Mouse (Mus musculus) kidney, embryonic 14.5 days (tissue): Measurements from ENCODE around the gene Ccdc157. TPM values are rescaled to one million over a fixed set of nuclear protein-coding genes. Genes with fewer than 3 reads are reported as not detected.
A peak's percentile ranks its signal among the peaks of the same experiment; 100 is the strongest.

Experiments
- ATAC-seq: fragments of 200-750 bp; cut with Nextera tagmentation; 2 replicates; pipeline ENCODE4 v1.8.0; 2017; ENCODE audit warnings: moderate number of reproducible peaks, mild to moderate bottlenecking, moderate TSS enrichment, moderate library complexity; ENCODE audit not compliant: low FRiP score, low TSS enrichment
- H3K27ac ChIP-seq: fragments of 300-500 bp; sonication (generic); 2 replicates; pipeline ENCODE4 v1.5.1; 2014; ENCODE audit warnings: low read depth, mild to moderate bottlenecking, low read length, moderate library complexity, mixed read lengths
- H3K27me3 ChIP-seq: fragments of 300-500 bp; sonication (generic); 2 replicates; pipeline ENCODE4 v1.6.1; 2014; ENCODE audit warnings: mild to moderate bottlenecking, low read length; ENCODE audit not compliant: control insufficient read depth, insufficient read depth
- H3K36me3 ChIP-seq: fragments of 300-500 bp; sonication (generic); 2 replicates; pipeline ENCODE4 v1.6.1; 2014; ENCODE audit warnings: low read length, mixed read lengths; ENCODE audit not compliant: control insufficient read depth, insufficient read depth
- H3K4me1 ChIP-seq: fragments of 300-500 bp; sonication (generic); 2 replicates; pipeline ENCODE4 v1.6.1; 2014; ENCODE audit warnings: low read length, mixed read lengths; ENCODE audit not compliant: control insufficient read depth, insufficient read depth
- H3K4me2 ChIP-seq: fragments of 300-500 bp; sonication (generic); replicated peaks from 2 replicates; pipeline ENCODE4 v1.6.1; 2014; ENCODE audit warnings: low read depth, mild to moderate bottlenecking, low read length
- H3K4me3 ChIP-seq: fragments of 300-500 bp; sonication (generic); 2 replicates; pipeline ENCODE4 v1.5.1; 2014; ENCODE audit warnings: mild to moderate bottlenecking, low read length
- H3K9ac ChIP-seq: fragments of 300-500 bp; sonication (generic); 2 replicates; pipeline ENCODE4 v1.6.1; 2014; ENCODE audit warnings: low read depth, mild to moderate bottlenecking, low read length, moderate library complexity
- H3K9me3 ChIP-seq: fragments of 300-500 bp; sonication (generic); 2 replicates; pipeline ENCODE4 v1.6.1; 2016; ENCODE audit warnings: low read length; ENCODE audit not compliant: control insufficient read depth
- WGBS: fragments of 180-500 bp; shearing (Covaris S2); extraction: QIAGEN DNeasy Blood & Tissue Kit; methylation state at CpG from one replicate; pipeline ENCODE4 v1.1.7; 2014; 5-methylcytosine and 5-hydroxymethylcytosine counted together
- polyA plus RNA-seq: library from polyadenylated mRNA; unstranded; fragments of >200 nt; fragmentation: Nextera tagmentation; extraction: Ambion mirVana; gene quantifications from 2 replicates; pipeline ENCODE4 v1.2.1, GENCODE M21; 2014

Ccdc157 gene
- polyA plus RNA-seq, result 4.3 and 6.8 TPM in 2 replicates

DNA sequence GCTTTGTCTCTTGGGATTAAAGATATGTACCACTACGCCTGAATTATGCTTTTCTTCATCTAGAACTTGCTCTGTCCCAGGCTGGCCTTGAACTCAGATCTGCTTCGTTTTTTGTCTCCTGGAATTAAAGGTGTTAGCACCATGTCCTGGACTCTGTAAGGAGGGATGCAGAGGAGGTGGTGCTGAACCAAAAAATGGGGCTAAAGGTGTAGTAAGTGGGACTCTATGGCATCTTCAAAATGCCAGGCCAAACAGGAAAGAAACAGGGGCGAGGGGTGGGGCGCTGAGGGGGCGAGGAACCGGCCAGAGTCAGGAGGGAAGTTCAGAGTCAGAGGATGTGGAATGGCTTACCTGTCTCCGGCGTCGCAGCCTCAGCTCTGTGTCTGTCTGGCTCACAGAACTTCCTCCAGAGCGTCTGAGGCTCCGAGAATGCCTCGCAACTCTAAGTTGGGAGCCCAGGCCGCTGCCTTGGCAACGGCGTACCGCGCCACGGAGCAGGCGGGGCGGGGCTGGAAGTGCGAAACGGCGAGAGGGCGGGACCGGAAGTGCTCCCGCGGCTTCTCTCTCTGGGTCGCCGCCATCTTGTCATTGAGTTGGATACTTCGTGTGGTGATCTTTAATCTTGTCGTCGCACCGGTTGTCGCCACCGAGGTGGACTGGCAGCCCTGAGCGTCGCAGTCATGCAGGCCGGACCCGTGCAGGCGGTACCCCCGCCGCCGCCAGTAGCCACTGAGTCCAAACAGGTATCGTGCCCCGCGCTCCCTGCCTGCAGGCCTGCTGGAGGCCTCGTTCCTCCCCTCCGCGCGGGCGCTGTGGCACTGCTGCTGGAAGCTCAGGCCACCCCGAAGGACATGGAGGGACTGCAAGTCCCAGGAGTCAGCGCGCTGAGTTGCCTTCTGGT lies at the start of gene Ccdc157, which contains the start of gene Sf3a1:
Gene Ccdc157, minus strand, starts transcription at position 486 of the 901 bp plus-strand sequence.
Gene Sf3a1, plus strand, starts transcription at position 543 of the 901 bp plus-strand sequence.
- Histone ChIP-seq H3K4me3 (peak within 1 kb of the TSS; percentile 66), H3K27me3 (no peaks in the 10 kb centered on the region), H3K36me3 (peaks cover 39% of the 10 kb centered on the region), H3K9me3 (no peaks in the 10 kb centered on the region), H3K9ac (peak within 1 kb of the TSS; percentile 75), H3K4me2 (peak within 1 kb of the TSS; percentile 94), H3K4me1 (peaks cover 15% of the 10 kb centered on the region), H3K27ac (peak within 1 kb of the TSS; percentile 65; the same call in 1 of the 2 replicates)
- WGBS, result 2% methylated on average over 51 of the region's 54 CpGs
- peak; percentile 97 for ATAC-seq

DNA sequence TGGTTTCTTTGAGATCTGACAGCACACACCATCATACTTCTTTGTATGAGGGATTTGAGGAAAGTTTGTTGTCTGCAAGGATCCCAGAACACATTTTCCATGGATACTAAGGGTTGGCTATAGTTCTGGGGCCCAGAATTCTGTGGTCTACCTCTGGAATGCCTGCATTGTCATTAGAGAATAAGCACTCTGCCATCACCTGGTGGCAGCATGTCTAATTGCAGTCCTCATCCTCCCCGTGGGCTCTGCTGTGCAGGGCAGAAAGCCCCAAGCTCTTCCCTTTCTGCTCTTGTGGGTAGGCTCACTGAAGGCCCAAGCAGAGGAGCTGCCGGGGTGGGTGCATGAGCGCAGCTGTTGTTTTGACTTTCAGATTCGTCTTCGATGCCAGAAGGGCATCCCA lies 49.5 kb upstream of the Ccdc157 start:
- H3K36me3 ChIP-seq, result peaks cover 65% of the 10 kb centered on the region

DNA sequence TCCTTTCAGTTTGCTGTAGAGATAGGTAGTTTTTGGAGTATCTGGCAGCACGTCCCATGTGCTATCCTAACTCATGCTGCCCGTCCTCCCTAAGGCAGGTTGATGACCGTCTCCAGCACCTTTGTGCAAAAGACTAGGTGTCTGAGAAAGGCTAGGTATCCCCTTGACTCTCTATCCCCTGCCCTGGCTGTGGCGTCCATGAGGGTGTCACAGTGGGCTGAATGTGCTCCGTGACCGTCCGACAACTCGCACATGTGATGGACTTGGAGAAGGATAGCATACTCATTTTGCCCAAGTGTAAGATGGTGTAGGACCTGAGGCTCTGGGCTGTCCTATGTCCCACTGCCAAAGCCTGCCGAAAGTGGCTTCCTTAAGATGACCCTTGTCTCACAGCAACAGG lies 47.6 kb upstream of the Ccdc157 start:
- Histone ChIP-seq H3K4me2 (no peak overlapping the region), H3K27ac (no peak overlapping the region), H3K9me3 (no peaks in the 10 kb centered on the region), H3K9ac (no peak overlapping the region), H3K4me1 (peaks cover 12% of the 10 kb centered on the region; the same call in 1 of the 2 replicates), H3K27me3 (no peaks in the 10 kb centered on the region), H3K4me3 (no peak overlapping the region), H3K36me3 (peaks cover 46% of the 10 kb centered on the region)
- WGBS, result 91% methylated on average over 9 of the region's 9 CpGs
- ATAC-seq, result no peak

More for the DNA sequence above, 49.5 kb upstream of the Ccdc157 start:
- Histone ChIP-seq H3K4me3 (no peak overlapping the region), H3K27me3 (no peaks in the 10 kb centered on the region), H3K4me1 (no peaks in the 10 kb centered on the region), H3K27ac (no peak overlapping the region), H3K9ac (no peak overlapping the region), H3K9me3 (no peaks in the 10 kb centered on the region), H3K4me2 (no peak overlapping the region)
- 82% methylated on average over 5 of the region's 5 CpGs for WGBS
- ATAC-seq, result no peak

DNA sequence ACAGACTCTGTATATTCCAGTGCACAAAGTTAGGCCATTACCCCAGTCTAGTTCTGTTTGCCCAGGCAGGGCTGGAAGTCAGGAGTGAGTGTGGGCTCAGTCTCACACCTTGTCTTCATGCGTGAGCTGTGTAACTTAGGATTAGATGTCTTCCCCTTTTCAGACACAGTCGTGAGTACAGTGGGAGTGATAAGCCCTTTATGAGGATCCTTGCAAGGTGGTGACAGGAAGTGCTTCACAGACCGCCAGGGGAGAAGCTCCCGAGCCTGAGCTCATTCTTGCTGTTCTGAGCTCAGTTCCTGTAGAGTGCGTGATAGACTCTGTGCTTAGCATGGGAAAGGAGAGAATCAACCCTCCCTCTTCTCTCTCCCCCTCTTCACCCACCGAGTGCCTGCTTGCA lies 46.5 kb upstream of the Ccdc157 start:
- Histone ChIP-seq H3K4me2 (no peak overlapping the region), H3K9ac (no peak overlapping the region), H3K27ac (no peak overlapping the region), H3K9me3 (no peaks in the 10 kb centered on the region), H3K36me3 (peaks cover 36% of the 10 kb centered on the region), H3K4me3 (no peak overlapping the region), H3K4me1 (peaks cover 12% of the 10 kb centered on the region; the same call in 1 of the 2 replicates), H3K27me3 (no peaks in the 10 kb centered on the region)
- ATAC-seq, result no peak
- WGBS, result 77% methylated on average over 6 of the region's 6 CpGs

DNA sequence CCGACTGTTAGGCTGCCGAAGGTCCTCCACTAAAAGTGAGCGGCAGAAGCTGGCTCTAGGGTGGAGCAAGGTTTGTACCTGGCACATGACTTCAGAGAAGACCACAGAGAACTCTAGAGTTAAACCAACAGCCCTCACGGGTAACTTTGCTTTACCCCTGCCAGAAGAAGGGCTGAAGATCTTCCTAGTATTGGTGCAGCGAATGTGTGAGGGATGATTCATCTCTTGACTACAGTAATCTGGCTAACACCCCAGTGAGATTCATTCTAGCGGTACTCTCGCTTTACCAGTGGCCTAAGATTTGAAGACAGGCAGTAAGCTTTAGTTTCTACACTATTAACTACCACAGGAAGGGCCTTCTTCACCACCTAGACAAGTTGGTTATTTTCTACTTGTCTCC lies 45.9 kb upstream of the Ccdc157 start:
- no peak overlapping the region for H3K27ac ChIP-seq
- 92% methylated on average over 7 of the region's 7 CpGs for WGBS
- no peak overlapping the region for H3K9ac ChIP-seq
- peaks cover 33% of the 10 kb centered on the region for H3K36me3 ChIP-seq
- no peaks in the 10 kb centered on the region for H3K9me3 ChIP-seq
- no peak overlapping the region for H3K4me3 ChIP-seq
- peaks cover 12% of the 10 kb centered on the region; the same call in 1 of the 2 replicates for H3K4me1 ChIP-seq
- no peak overlapping the region for H3K4me2 ChIP-seq
- H3K27me3 ChIP-seq, result no peaks in the 10 kb centered on the region
- no peak for ATAC-seq

DNA sequence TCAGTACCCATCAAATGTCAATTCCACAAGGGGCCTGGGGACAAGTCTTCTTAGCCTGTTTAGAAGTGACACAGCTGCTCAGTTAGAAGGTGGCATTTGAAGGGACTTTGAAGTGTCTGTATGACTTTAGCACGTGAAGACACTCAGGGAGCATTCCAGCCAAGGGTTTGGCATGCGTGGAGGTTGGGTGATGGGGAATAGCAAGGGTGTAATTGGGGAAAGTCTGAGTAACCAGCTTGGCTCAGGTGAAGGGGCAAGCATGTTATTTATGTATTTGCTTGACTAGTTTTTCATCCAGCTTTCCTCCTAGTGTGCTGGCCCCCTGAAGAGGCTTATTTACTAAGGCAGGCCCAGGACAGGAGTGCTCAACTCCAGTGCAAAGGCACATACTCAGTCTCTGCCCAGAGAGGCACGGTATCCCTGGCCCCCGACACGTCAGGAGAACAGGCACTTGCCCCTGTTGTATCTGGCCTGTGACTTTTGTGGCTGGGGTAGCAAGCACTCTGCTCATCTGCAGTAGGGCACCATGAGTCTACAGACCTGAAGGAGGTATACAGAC lies 45.1 kb upstream of the Ccdc157 start:
- Histone ChIP-seq H3K9me3 (no peaks in the 10 kb centered on the region), H3K27ac (no peak overlapping the region), H3K36me3 (peaks cover 29% of the 10 kb centered on the region), H3K4me1 (peaks cover 12% of the 10 kb centered on the region; the same call in 1 of the 2 replicates), H3K27me3 (no peaks in the 10 kb centered on the region), H3K4me3 (no peak overlapping the region), H3K9ac (no peak overlapping the region), H3K4me2 (no peak overlapping the region)
- 80% methylated on average over 5 of the region's 5 CpGs for WGBS
- ATAC-seq, result no peak

DNA sequence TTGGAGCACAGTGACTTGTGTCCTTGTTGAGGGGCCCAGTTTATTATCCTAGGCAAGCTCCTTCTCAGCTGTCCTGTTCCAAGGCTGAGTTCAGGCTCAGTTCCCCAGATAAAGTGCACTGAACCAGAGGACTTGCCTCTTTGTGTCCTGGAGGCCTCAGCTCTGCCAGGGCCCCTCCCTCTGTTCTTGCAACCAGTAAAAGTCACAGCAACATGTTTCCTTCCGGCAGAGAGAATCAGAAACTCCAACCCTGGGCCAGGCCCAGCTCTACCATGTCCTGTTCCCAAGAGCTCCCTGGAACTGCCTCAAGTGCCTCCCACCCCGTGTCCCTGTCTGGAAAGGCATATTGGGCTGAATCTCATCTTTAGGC lies 43.6 kb upstream of the Ccdc157 start:
- Histone ChIP-seq H3K36me3 (peaks cover 18% of the 10 kb centered on the region), H3K4me2 (no peak overlapping the region), H3K27me3 (no peaks in the 10 kb centered on the region), H3K27ac (peak overlapping the region; percentile 71), H3K9ac (peak overlapping the region; percentile 4; the same call in 1 of the 2 replicates), H3K4me3 (no peak overlapping the region), H3K9me3 (no peaks in the 10 kb centered on the region), H3K4me1 (peaks cover 12% of the 10 kb centered on the region; the same call in 1 of the 2 replicates)
- ATAC-seq, result peak; percentile 77
- 14% methylated on average over 2 of the region's 2 CpGs for WGBS

DNA sequence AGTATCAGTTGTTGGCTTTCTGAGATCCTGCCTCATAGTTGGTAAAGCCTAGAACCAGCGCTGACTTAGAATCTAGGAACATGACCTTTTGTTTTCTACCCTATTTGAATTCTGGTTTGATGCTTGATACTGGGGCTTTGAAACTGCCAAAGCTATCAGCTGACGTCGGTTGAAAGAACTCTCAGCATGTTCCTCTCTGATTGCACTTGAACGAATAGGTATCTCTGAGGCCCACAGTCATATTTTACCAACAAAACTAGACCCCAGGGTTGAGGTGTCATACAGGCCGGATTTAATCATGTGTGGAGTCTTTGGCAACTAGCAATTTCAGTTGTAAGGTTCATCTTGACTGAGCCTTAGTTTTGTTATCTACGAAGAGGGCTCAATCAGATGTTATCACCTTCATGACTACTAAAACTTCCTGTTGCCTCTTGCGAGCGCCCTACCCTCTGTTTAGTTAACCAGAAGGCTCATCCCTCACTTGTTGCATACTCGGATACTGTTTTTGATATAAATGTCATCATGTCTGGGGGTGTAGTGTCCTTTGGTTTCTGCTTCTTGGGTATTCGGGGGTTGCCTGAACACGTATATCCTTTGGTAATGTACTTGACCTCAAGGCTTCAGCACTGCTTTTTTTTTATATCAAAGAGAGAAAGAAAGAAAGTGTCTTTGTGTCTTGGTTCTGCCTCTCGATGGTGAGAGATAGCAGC lies 43.1 kb upstream of the Ccdc157 start:
- Histone ChIP-seq H3K4me1 (peaks cover 13% of the 10 kb centered on the region), H3K9me3 (no peaks in the 10 kb centered on the region), H3K27me3 (no peaks in the 10 kb centered on the region), H3K9ac (no peak overlapping the region), H3K4me2 (no peak overlapping the region), H3K36me3 (peaks cover 15% of the 10 kb centered on the region), H3K27ac (peak overlapping the region; percentile 71), H3K4me3 (no peak overlapping the region)
- 71% methylated on average over 12 of the region's 12 CpGs for WGBS
- ATAC-seq, result no peak
